8 mouse cellular contexts compared by ENCODE assay signal in the genomic region with DNA sequence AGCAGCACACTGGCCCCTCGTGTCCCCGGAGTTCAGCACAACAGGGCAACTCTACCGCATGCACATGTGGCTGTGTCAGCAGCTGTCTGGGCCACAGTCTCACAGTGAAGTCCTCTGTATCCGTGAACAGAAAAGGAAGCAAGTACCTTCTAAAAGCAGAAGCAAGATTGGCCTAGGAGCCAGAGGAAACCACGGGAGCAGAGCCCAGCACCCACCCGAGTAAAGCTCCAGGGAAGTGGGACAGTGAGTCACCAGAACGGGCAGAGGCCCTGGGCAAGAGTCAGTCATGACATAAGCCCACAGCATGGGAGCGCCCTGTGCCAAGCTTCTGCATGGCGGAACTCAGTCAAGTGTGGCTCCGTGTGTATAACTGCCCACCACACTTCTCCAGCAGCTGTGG. TPM values are rescaled to one million over a fixed set of nuclear protein-coding genes. Genes with fewer than 3 reads are reported as not detected.
DNase-seq lines count a peak whose midpoint lies in the region; ATAC-seq lines count a peak whose summit lies in the region.

No protein-coding gene starts in this region.

- no peaks in the 10 kb centered on the region for H3K4me1 ChIP-seq in kidney, embryonic 16.5 days (ENCODE audit: insufficient read depth, low read length)
- no peaks in the 10 kb centered on the region for H3K4me1 ChIP-seq in midbrain, embryonic 11.5 days (ENCODE audit: control insufficient read depth, insufficient read depth, low read length)
- no peaks in the 10 kb centered on the region for H3K4me1 ChIP-seq in forebrain, embryonic 15.5 days

- no peak overlapping the region for H3K9ac ChIP-seq in kidney, embryonic 16.5 days (replicated peaks; ENCODE audit: low read length)
- H3K9ac ChIP-seq in midbrain, embryonic 11.5 days (ENCODE audit: low read length): no peak overlapping the region
- no peak overlapping the region for H3K9ac ChIP-seq in forebrain, embryonic 15.5 days (replicated peaks)

- H3K27me3 ChIP-seq in kidney, embryonic 16.5 days (ENCODE audit: insufficient read depth, low read length): no peaks in the 10 kb centered on the region
- no peaks in the 10 kb centered on the region for H3K27me3 ChIP-seq in midbrain, embryonic 11.5 days (ENCODE audit: control insufficient read depth, insufficient read depth, low read length)
- H3K27me3 ChIP-seq in forebrain, embryonic 15.5 days: no peaks in the 10 kb centered on the region

- no peaks in the 10 kb centered on the region for H3K9me3 ChIP-seq in kidney, embryonic 16.5 days (ENCODE audit: low read length)
- no peaks in the 10 kb centered on the region for H3K9me3 ChIP-seq in midbrain, embryonic 11.5 days (ENCODE audit: control insufficient read depth, low read length)
- no peaks in the 10 kb centered on the region for H3K9me3 ChIP-seq in forebrain, embryonic 15.5 days

- H3K27ac ChIP-seq in kidney, embryonic 16.5 days (ENCODE audit: low read length): no peak overlapping the region
- no peak overlapping the region for H3K27ac ChIP-seq in midbrain, embryonic 11.5 days (ENCODE audit: low read depth, low read length)
- H3K27ac ChIP-seq in forebrain, embryonic 15.5 days (replicated peaks): no peak overlapping the region

- ATAC-seq in kidney, embryonic 16.5 days (ENCODE audit: low FRiP score, low TSS enrichment): peak; percentile 41; the same call in 1 of the 2 replicates
- no peak for ATAC-seq in midbrain, embryonic 11.5 days (ENCODE audit: low FRiP score)
- ATAC-seq in forebrain, embryonic 15.5 days (replicated peaks): no peak

- H3K36me3 ChIP-seq in kidney, embryonic 16.5 days (ENCODE audit: insufficient read depth, low read length): no peaks in the 10 kb centered on the region; the same call in 1 of the 2 replicates
- no peaks in the 10 kb centered on the region for H3K36me3 ChIP-seq in midbrain, embryonic 11.5 days (ENCODE audit: control insufficient read depth, insufficient read depth, low read length)
- H3K36me3 ChIP-seq in forebrain, embryonic 15.5 days: no peaks in the 10 kb centered on the region

- DNase-seq in kidney, postnatal 25 days: no peak
- peak; percentile 73 for DNase-seq in brain, adult 2 months (ENCODE audit: low read depth, low spot score)
- peak; percentile 17 to 21 for DNase-seq in heart, postnatal 36 days
- peak; percentile 84 to 89 for DNase-seq in monocyte, adult 2 months (ENCODE audit: low read depth in 1 of 2, low spot score in 2 of 2)
- DNase-seq in midbrain, embryonic 11.5 days (ENCODE audit: low spot score, missing footprints): no peak
- DNase-seq in gastrocnemius, postnatal 36 days: no peak

- H3K4me3 ChIP-seq in kidney, embryonic 16.5 days (ENCODE audit: low read length): no peak overlapping the region
- no peak overlapping the region for H3K4me3 ChIP-seq in midbrain, embryonic 11.5 days (ENCODE audit: low read depth, low read length)
- H3K4me3 ChIP-seq in forebrain, embryonic 15.5 days: no peak overlapping the region

- WGBS in kidney, embryonic 16.5 days: 81% methylated on average over 10 of the region's 10 CpGs
- WGBS in midbrain, embryonic 11.5 days: 90% methylated on average over 10 of the region's 10 CpGs
- 81% methylated on average over 10 of the region's 10 CpGs for WGBS in forebrain, embryonic 15.5 days

- intact Hi-C loops in heart, postnatal 36 days (cut with DNase I): no loop called here
- intact Hi-C loops in gastrocnemius, postnatal 36 days (cut with DNase I): no loop called here

- H3K4me2 ChIP-seq in kidney, embryonic 16.5 days (replicated peaks; ENCODE audit: low read depth, low read length): no peak overlapping the region
- no peak overlapping the region for H3K4me2 ChIP-seq in midbrain, embryonic 11.5 days
- no peak overlapping the region for H3K4me2 ChIP-seq in forebrain, embryonic 15.5 days (replicated peaks)

RNA-seq across cellular contexts. Expression of a gene that starts 26.3 kb away (rescaled TPM):
- polyA plus RNA-seq in kidney, embryonic 16.5 days (2015; fragmentation: Nextera tagmentation; extraction: Ambion mirVana): 61.8 and 70.2 TPM in 2 replicates
- 10 to 100 TPM; 14.3 to 15.7 TPM for total RNA-seq in heart, postnatal 36 days (2021)
- polyA plus RNA-seq in midbrain, embryonic 11.5 days (2014; fragmentation: Nextera tagmentation; extraction: Ambion mirVana): 61.9 and 65.5 TPM in 2 replicates
- total RNA-seq in gastrocnemius, postnatal 36 days (2021): 10 to 100 TPM in 1 of 2 experiments, 1 to 10 TPM in 1; 8.0 to 10.2 TPM
- 51.6 and 59.1 TPM in 2 replicates for polyA plus RNA-seq in forebrain, embryonic 15.5 days (2015; fragmentation: Nextera tagmentation; extraction: Ambion mirVana)

RNA-seq across cellular contexts. Expression of a gene that starts 26.4 kb away (rescaled TPM):
- not detected in 2 replicates for polyA plus RNA-seq in kidney, embryonic 16.5 days (2015; fragmentation: Nextera tagmentation; extraction: Ambion mirVana)
- total RNA-seq in heart, postnatal 36 days (2021): not detected
- polyA plus RNA-seq in midbrain, embryonic 11.5 days (2014; fragmentation: Nextera tagmentation; extraction: Ambion mirVana): not detected in 2 replicates
- total RNA-seq in gastrocnemius, postnatal 36 days (2021): under 1 TPM in 1 of 2 experiments, not detected in 1; 0.86 TPM
- polyA plus RNA-seq in forebrain, embryonic 15.5 days (2015; fragmentation: Nextera tagmentation; extraction: Ambion mirVana): 0.11 TPM in 2 replicates

RNA-seq across cellular contexts. Expression of a gene that starts 36.4 kb away (rescaled TPM):
- polyA plus RNA-seq in kidney, embryonic 16.5 days (2015; fragmentation: Nextera tagmentation; extraction: Ambion mirVana): 9.6 and 10.2 TPM in 2 replicates
- total RNA-seq in heart, postnatal 36 days (2021): 10 to 100 TPM; 10.3 to 13.9 TPM
- polyA plus RNA-seq in midbrain, embryonic 11.5 days (2014; fragmentation: Nextera tagmentation; extraction: Ambion mirVana): 4.9 and 5.5 TPM in 2 replicates
- 1 to 10 TPM; 6.6 to 8.8 TPM for total RNA-seq in gastrocnemius, postnatal 36 days (2021)
- polyA plus RNA-seq in forebrain, embryonic 15.5 days (2015; fragmentation: Nextera tagmentation; extraction: Ambion mirVana): 1.6 and 1.7 TPM in 2 replicates

RNA-seq across cellular contexts. Expression of a gene that starts 48.6 kb away (rescaled TPM):
- 80.8 and 83.9 TPM in 2 replicates for polyA plus RNA-seq in kidney, embryonic 16.5 days (2015; fragmentation: Nextera tagmentation; extraction: Ambion mirVana)
- total RNA-seq in heart, postnatal 36 days (2021): 10 to 100 TPM; 13.8 to 15.2 TPM
- 102 and 105 TPM in 2 replicates for polyA plus RNA-seq in midbrain, embryonic 11.5 days (2014; fragmentation: Nextera tagmentation; extraction: Ambion mirVana)
- total RNA-seq in gastrocnemius, postnatal 36 days (2021): 1 to 10 TPM; 5.8 to 7.1 TPM
- 122 and 130 TPM in 2 replicates for polyA plus RNA-seq in forebrain, embryonic 15.5 days (2015; fragmentation: Nextera tagmentation; extraction: Ambion mirVana)

Comparison
In these comparisons a context has a peak if more than half of its experiments do, and no peak if none do; other contexts are left out.
1. DNase-seq: peak in brain, adult 2 months (single experiment), heart, postnatal 36 days (2 of 2) and monocyte, adult 2 months (2 of 2); none in kidney, postnatal 25 days (0 of 2), midbrain, embryonic 11.5 days (single experiment) and gastrocnemius, postnatal 36 days (0 of 2).